Mouse (Mus musculus): Measurements from ENCODE around the gene Fads6.

DNA sequence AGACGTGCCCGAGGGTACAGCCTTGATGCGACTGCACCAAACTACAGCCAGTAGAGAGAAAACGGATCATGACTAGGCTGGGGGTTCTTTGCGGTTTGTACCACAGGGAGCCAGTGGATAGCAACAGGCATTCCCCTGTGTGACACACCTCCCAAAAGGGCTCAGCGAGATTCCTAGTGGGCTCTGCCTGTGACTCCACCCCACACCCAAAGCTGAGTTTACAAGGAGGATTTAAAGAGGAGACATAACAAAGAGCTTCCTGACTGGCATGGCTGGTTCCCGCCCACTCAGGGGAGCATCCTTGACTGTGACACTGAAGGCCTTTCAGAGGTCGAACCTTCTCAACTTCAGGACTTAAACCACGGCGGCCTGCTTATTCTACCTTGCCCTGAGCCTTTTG, 6.0 kb downstream of the Fads6 start:
- TF ChIP-seq HCFC1 (IDR thresholded peaks at IDR 0.05; ENCODE audit: low read depth, low read length) (no peak), E2F4 (IDR thresholded peaks at IDR 0.05; ENCODE audit: insufficient replicate concordance, low read depth, low read length) (no peak), MAZ (IDR thresholded peaks at IDR 0.05; ENCODE audit: low read depth, low read length) (no peak), MAX (IDR thresholded peaks at IDR 0.05; ENCODE audit: low read length) (no peak), POLR2A (IDR thresholded peaks at IDR 0.05; ENCODE audit: low read depth, low read length) (no peak), UBTF (IDR thresholded peaks at IDR 0.05; ENCODE audit: low read depth, low read length) (no peak), ZC3H11A (IDR thresholded peaks at IDR 0.05; ENCODE audit: low read depth, low read length) (no peak), POLR2AphosphoS2 (IDR thresholded peaks at IDR 0.05; ENCODE audit: low read depth, low read length) (no peak), USF1 (IDR thresholded peaks at IDR 0.05; ENCODE audit: low read depth, low read length) (no peak), CTCF (conservative IDR thresholded peaks at IDR 0.05 in 1 of 2, IDR thresholded peaks at IDR 0.05 in 1 of 2; ENCODE audit: low read depth in 2 of 2, low read length in 2 of 2) (no peak), MAFK (IDR thresholded peaks at IDR 0.05; ENCODE audit: insufficient replicate concordance, low read length) (no peak), ZKSCAN1 (IDR thresholded peaks at IDR 0.05; ENCODE audit: borderline replicate concordance, low read depth, low read length) (no peak)
